Mouse (Mus musculus) midbrain, embryonic 16.5 days (tissue): ENCODE measurements around the gene Klhl26. TPM values are rescaled to one million over a fixed set of nuclear protein-coding genes. Genes with fewer than 3 reads are reported as not detected.

Experiments
- ATAC-seq: fragments of 200-750 bp; cut with Nextera tagmentation; 2 replicates; pipeline ENCODE4 v1.8.0; 2017; ENCODE audit warnings: moderate TSS enrichment
- H3K27ac ChIP-seq: fragments of 300-500 bp; sonication (generic); 2 replicates; pipeline ENCODE4 v1.5.1; 2014; ENCODE audit warnings: mild to moderate bottlenecking, low read length, mixed read lengths
- H3K27me3 ChIP-seq: fragments of 300-500 bp; sonication (generic); 2 replicates; pipeline ENCODE4 v1.6.1; 2014; ENCODE audit warnings: low read depth, low read length, mixed read lengths; ENCODE audit not compliant: control insufficient read depth, insufficient read depth
- H3K36me3 ChIP-seq: fragments of 300-500 bp; sonication (generic); 2 replicates; pipeline ENCODE4 v1.6.1; 2014; ENCODE audit warnings: mild to moderate bottlenecking, low read length, moderate library complexity, mixed read lengths; ENCODE audit not compliant: control insufficient read depth, insufficient read depth
- H3K4me1 ChIP-seq: fragments of 300-500 bp; sonication (generic); 2 replicates; pipeline ENCODE4 v1.6.1; 2014; ENCODE audit warnings: mild to moderate bottlenecking, low read length, mixed read lengths; ENCODE audit not compliant: control insufficient read depth, insufficient read depth
- H3K4me2 ChIP-seq: fragments of 300-500 bp; sonication (generic); 2 replicates; pipeline ENCODE4 v1.6.1; 2014; ENCODE audit warnings: mild to moderate bottlenecking, low read length, mixed read lengths
- H3K4me3 ChIP-seq: fragments of 300-500 bp; sonication (generic); 2 replicates; pipeline ENCODE4 v1.5.1; 2014; ENCODE audit warnings: low read depth, mild to moderate bottlenecking, low read length, moderate library complexity, mixed read lengths
- H3K9ac ChIP-seq: fragments of 300-500 bp; sonication (generic); 2 replicates; pipeline ENCODE4 v1.6.1; 2014; ENCODE audit warnings: low read depth, low read length, mixed read lengths
- H3K9me3 ChIP-seq: fragments of 300-500 bp; sonication (generic); replicated peaks from 2 replicates; pipeline ENCODE4 v1.6.1; 2014; ENCODE audit warnings: mild to moderate bottlenecking, low read length, mixed read lengths; ENCODE audit not compliant: control insufficient read depth, poor library complexity, severe bottlenecking
- WGBS: fragments of 180-500 bp; shearing (Covaris S2); extraction: QIAGEN DNeasy Blood & Tissue Kit; methylation state at CpG from one replicate; pipeline ENCODE4 v1.1.7; 2014; 5-methylcytosine and 5-hydroxymethylcytosine counted together
- polyA plus RNA-seq: library from polyadenylated mRNA; unstranded; fragments of >200 nt; fragmentation: Nextera tagmentation; extraction: Ambion mirVana; gene quantifications from 2 replicates; pipeline ENCODE4 v1.2.1, GENCODE M21; 2015

Gene Klhl26
- polyA plus RNA-seq, 1 experiment from 2014 or later = 32.4 TPM

DNA sequence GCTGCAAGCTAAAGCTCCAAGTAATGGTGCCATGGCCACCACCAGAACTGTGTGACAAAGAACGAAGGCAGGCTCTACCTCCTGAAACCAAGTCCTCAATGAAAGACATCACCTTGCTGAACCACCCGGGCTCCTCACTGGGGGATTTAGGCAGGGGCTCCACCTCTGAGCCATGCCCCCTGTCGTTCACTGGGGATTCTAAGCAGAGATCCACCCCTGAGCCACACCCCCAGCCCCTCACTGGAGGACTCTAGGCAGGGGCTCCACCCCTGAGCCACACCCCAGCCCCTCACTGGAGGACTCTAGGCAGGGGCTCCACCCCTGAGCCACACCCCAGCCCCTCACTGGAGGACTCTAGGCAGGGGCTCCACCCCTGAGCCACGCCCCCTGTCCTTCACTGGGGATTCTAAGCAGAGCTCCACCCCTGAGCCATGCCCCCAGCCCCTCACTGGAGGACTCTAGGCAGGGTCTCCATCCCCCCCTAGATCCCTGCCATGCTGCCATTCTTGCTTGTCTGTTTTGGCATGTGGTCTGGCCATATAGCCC is 43.7 kb downstream of the Klhl26 start:
- no peak for ATAC-seq
- H3K4me2 ChIP-seq = no peak overlapping the region
- peaks cover 8% of the 10 kb centered on the region for H3K4me1 ChIP-seq
- H3K36me3 ChIP-seq = no peaks in the 10 kb centered on the region
- WGBS = 37% methylated on average over 4 of the region's 4 CpGs
- H3K9me3 ChIP-seq = no peaks in the 10 kb centered on the region
- H3K27me3 ChIP-seq = no peaks in the 10 kb centered on the region
- no peak overlapping the region for H3K27ac ChIP-seq
- no peak overlapping the region for H3K4me3 ChIP-seq
- H3K9ac ChIP-seq = no peak overlapping the region

DNA sequence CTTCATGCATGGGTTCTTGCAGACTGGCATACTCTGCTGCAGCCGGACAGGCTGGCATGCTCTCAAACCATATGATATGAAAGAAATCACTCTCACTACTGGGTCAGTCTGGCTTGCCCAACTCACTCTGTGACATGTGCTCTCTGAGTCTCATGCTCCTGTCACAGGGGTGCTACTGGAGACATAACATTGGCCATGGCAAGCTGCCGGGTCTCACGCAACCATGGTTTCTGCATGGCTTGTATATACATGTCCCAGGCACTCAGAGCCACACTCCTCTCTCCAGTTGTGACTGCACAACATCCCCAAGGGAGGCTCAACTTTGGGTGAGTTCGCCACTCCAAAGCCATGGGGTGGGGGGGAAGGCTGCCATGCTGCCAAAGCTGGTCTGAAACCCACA is 45.6 kb downstream of the Klhl26 start:
- Histone ChIP-seq H3K4me1 (no peaks in the 10 kb centered on the region), H3K27me3 (no peaks in the 10 kb centered on the region), H3K9ac (no peak overlapping the region), H3K27ac (no peak overlapping the region), H3K9me3 (no peaks in the 10 kb centered on the region), H3K4me2 (no peak overlapping the region), H3K4me3 (no peak overlapping the region), H3K36me3 (no peaks in the 10 kb centered on the region)
- WGBS = 92% methylated on average over 4 of the region's 4 CpGs
- ATAC-seq = no peak

DNA sequence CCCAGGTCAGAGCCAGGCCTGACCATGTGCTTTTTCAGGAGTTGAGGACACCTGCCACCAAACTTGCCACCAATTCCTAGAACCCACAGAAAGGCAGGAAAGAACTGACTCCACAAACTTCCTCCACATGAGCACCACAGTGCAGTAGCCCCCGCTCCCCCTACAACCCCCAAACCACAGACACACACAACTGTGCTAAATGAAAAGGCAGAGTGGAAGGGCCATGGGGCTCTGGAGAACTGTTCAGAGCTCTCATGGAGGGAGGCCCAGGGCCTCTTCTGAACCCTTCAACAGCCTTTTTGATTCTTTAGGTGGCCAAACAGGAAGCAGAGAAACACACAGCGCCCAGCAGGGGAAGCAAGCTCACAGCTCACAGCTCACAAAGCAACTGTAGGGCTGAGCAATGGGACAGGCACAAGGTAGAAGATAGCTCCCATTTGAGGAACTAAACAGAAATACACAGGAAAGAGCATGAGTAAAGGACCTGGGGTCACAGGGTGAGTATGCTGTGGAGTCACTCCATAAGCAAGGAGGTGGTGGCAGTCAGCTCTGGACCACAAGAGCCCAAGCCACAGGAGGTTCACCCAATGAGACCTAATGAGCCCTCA is 50.4 kb downstream of the Klhl26 start:
- Histone ChIP-seq H3K4me3 (no peak overlapping the region), H3K36me3 (no peaks in the 10 kb centered on the region; the same call in 1 of the 2 replicates), H3K9ac (no peak overlapping the region), H3K27ac (no peak overlapping the region), H3K9me3 (no peaks in the 10 kb centered on the region), H3K4me2 (no peak overlapping the region), H3K27me3 (no peaks in the 10 kb centered on the region), H3K4me1 (no peaks in the 10 kb centered on the region)
- 97% methylated on average over 2 of the region's 2 CpGs for WGBS
- no peak for ATAC-seq

DNA sequence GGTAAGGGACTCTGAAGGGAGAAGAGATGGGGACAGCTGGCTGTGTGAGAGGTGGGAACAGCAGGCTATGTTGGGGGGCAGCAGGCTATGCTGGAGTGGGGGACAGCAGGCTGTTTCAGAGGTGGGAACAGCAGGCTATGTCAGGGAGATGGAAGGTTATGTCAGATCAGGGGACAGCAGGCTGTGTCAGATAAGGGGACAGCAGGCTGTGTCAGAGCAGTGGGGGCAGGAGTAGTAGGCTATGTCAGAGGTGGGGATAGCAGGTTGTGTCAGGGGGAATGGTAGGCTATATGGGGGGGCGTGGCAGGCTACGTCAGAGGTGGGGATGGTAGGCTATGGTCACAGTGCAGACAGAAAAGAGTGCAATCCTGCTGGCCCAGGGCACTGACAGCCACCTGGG is 54.0 kb downstream of the Klhl26 start:
- no peak overlapping the region for H3K9ac ChIP-seq
- no peak overlapping the region for H3K4me2 ChIP-seq
- no peaks in the 10 kb centered on the region for H3K9me3 ChIP-seq
- H3K4me1 ChIP-seq = no peaks in the 10 kb centered on the region; the same call in 1 of the 2 replicates
- 92% methylated on average over 2 of the region's 2 CpGs for WGBS
- H3K36me3 ChIP-seq = no peaks in the 10 kb centered on the region; the same call in 1 of the 2 replicates
- H3K27ac ChIP-seq = no peak overlapping the region
- no peak overlapping the region for H3K4me3 ChIP-seq
- ATAC-seq = no peak
- no peaks in the 10 kb centered on the region for H3K27me3 ChIP-seq

DNA sequence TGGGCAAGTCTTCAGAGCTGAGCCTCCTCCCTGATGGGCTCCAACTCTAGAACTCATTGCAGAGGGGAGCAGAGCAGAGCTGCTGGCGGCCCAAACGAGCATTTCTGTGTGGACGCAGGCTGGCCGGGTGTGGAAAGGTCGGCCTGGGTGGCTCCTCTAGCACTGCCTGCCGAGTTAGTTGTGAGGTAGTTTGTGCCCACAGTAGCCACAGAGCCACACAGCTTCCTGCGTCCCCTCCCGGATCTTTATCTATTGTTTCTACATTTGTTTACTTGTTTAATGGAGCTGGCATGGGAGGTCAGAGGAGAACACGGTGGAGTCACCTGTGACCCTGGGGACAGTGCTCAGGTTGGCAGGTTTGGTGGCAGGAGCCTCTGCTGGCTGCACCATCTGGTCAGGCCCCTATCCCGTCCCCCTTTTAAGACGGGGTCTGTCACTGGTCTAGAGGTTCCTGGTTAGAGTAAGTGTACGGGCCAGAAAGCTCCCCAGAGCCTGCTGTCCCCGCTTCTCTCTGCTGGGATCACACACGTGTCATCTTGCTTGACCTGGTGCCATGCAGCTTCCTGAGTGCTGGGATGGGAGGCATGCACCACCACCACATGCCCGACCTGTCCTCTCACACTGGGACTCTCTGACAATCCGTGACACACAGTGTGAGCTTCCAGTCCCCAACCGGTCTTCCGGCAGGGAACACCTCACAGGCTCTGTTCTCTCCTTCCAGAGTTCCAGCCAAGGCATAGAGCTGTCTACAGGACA is 55.2 kb downstream of the Klhl26 start:
- Histone ChIP-seq H3K4me3 (no peak overlapping the region), H3K4me2 (no peak overlapping the region), H3K9me3 (no peaks in the 10 kb centered on the region), H3K27me3 (no peaks in the 10 kb centered on the region), H3K4me1 (peaks cover 7% of the 10 kb centered on the region), H3K27ac (no peak overlapping the region), H3K36me3 (no peaks in the 10 kb centered on the region; the same call in 1 of the 2 replicates), H3K9ac (no peak overlapping the region)
- ATAC-seq = no peak
- WGBS = 87% methylated on average over 18 of the region's 18 CpGs

DNA sequence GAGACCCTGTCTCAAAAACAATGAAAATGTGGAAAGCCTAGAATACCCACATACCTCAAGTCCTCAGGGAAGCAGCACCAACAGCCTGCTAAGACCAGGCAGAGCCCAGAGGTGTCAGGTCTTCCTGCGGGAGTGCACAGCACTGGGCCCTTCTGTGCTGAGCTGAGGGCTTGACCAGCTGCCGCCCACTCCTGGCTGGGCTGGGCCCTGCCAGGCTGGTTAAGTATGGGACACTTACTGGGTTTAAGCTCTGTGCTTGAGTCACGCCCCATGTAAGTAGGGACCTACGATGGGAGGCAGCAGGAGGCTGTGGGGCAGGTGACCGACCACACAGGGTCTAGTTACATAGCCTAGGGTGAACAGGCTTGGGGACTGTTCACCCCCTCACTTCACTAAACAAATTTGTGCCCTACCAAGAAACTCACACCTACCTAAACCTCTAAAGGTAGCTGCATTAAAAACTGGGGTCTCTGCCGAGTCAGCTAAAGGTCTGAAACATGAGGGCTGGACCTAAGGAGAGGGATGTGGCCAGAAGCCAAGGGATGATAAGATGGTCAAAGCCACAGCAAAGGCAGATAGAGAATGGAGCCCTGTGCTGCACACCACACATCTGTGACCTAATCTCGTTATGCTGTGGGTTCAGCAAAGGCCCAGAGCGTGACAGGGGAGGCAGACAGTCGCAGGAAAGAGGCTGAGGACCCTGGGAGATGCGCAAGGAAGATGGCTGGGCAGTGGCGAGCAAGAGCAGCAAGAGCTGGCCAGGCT is 56.7 kb downstream of the Klhl26 start:
- Histone ChIP-seq H3K9me3 (no peaks in the 10 kb centered on the region), H3K36me3 (no peaks in the 10 kb centered on the region; the same call in 1 of the 2 replicates), H3K27me3 (no peaks in the 10 kb centered on the region), H3K4me3 (no peak overlapping the region), H3K27ac (no peak overlapping the region), H3K4me2 (no peak overlapping the region), H3K4me1 (peaks cover 16% of the 10 kb centered on the region), H3K9ac (no peak overlapping the region)
- WGBS = 77% methylated on average over 11 of the region's 11 CpGs
- ATAC-seq = no peak

DNA sequence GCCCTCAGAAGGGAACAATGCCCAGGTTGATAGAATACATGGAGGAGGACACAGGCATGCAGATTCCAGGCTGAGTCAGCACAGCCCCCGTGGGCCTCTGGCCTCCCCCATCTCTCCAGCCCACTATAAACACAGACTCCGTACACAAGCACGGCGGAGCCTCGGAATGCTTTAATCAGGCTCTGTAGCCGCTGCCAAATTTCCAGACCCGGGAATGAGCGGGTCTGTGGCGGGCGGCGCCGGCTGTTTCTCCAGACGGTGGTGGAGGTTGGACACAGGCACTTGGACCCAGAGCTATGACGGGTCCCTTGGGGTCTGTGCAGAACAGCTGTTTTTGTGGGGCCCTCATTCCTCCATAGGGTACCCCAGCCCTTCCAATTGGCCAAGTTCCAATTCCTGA is 57.8 kb downstream of the Klhl26 start:
- H3K36me3 ChIP-seq = no peaks in the 10 kb centered on the region; the same call in 1 of the 2 replicates
- no peaks in the 10 kb centered on the region for H3K27me3 ChIP-seq
- H3K4me3 ChIP-seq = no peak overlapping the region
- no peak overlapping the region for H3K9ac ChIP-seq
- peaks cover 16% of the 10 kb centered on the region for H3K4me1 ChIP-seq
- H3K27ac ChIP-seq = no peak overlapping the region
- no peak for ATAC-seq
- H3K9me3 ChIP-seq = no peaks in the 10 kb centered on the region
- WGBS = 55% methylated on average over 14 of the region's 14 CpGs
- no peak overlapping the region for H3K4me2 ChIP-seq

DNA sequence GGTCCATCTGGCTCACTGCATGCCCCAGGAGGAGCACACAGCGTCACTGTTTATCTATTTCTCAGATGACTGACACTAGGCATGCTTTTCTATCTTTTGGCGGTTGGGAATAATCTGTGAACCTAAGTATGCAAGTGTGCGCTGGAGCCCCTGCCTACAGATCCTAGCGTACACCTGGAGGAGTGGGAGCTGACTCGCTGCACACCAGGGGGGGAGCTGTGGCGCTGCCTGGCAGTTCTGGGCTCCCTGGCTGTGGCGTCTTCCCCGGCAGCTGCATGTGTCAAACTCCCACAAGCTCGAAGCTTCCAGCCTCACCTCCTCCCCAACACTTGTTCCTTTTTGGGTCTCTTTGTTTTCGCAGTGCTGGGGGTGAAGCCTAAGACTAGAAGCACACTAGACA is 58.9 kb downstream of the Klhl26 start:
- H3K9ac ChIP-seq = no peak overlapping the region
- H3K9me3 ChIP-seq = no peaks in the 10 kb centered on the region
- H3K36me3 ChIP-seq = no peaks in the 10 kb centered on the region; the same call in 1 of the 2 replicates
- peaks cover 16% of the 10 kb centered on the region for H3K4me1 ChIP-seq
- no peak overlapping the region for H3K27ac ChIP-seq
- H3K27me3 ChIP-seq = no peaks in the 10 kb centered on the region
- no peak overlapping the region for H3K4me3 ChIP-seq
- no peak overlapping the region for H3K4me2 ChIP-seq
- 37% methylated on average over 10 of the region's 10 CpGs for WGBS
- no peak for ATAC-seq
